Mouse (Mus musculus): ENCODE data around the gene Fgf4.

The Fgf4 gene

GRCm38 (mm10) chr7:144907793-144908192 lies 60.6 kb downstream of the Fgf4 start:
- peak in 1 of 2 experiments; percentile 31 for DNase-seq (ENCODE audit: inconsistent age in 2 of 2, low spot score in 1 of 2)

GRCm38 (mm10) chr7:144908705-144909104 lies 61.5 kb downstream of the Fgf4 start:
- no peak for DNase-seq (ENCODE audit: inconsistent age in 2 of 2, low spot score in 1 of 2)

GRCm38 (mm10) chr7:144911121-144911520 lies 64.0 kb downstream of the Fgf4 start:
- DNase-seq (ENCODE audit: inconsistent age in 2 of 2, low spot score in 1 of 2), result no peak

GRCm38 (mm10) chr7:144912897-144913296 lies 65.7 kb downstream of the Fgf4 start:
- no peak for DNase-seq (ENCODE audit: inconsistent age in 2 of 2, low spot score in 1 of 2)

- no peak for DNase-seq (ENCODE audit: inconsistent age in 2 of 2, low spot score in 1 of 2)
These were observed 67.3 kb downstream of the Fgf4 start for GRCm38 (mm10) chr7:144914296-144914947.
